Mouse (Mus musculus): ENCODE data around the gene Nrxn2. TPM values are rescaled to one million over a fixed set of nuclear protein-coding genes. Genes with fewer than 3 reads are reported as not detected.

Gene Nrxn2
- polyA plus RNA-seq, 1 experiment from 2014 or later = 1.3 TPM

DNA sequence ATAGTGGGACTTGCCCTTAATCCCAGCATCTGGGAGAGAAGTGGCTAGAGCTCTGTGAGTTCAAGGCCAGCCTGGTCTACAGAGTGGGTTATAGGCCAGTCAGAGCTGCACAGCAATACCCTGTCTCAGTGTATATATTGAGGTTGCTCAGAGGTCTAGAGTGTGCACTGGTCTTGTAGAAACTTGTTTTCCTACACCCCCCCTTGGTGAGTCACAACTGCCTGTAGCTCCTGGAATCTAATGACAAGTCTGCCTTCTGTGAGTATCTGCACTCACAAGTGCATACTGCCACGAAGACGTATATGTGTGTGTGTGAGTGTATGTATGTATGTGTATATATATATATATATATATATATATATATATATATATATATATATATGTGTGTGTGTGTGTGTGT is 60.0 kb downstream of the Nrxn2 start:
- H3K4me1 ChIP-seq (replicated peaks; ENCODE audit: control insufficient read depth, insufficient read depth) = no peaks in the 10 kb centered on the region
- no peak overlapping the region for H3K27ac ChIP-seq (replicated peaks)
- H3K4me3 ChIP-seq (ENCODE audit: low read depth, low read length) = no peak overlapping the region
- no peaks in the 10 kb centered on the region for H3K36me3 ChIP-seq (ENCODE audit: control insufficient read depth, insufficient read depth, low read length)
- no peak overlapping the region for H3K9ac ChIP-seq (ENCODE audit: low read length)
- 58% methylated on average over 2 of the region's 2 CpGs for WGBS
- ATAC-seq (ENCODE audit: low FRiP score, low TSS enrichment) = peak; percentile 21; the same call in 1 of the 2 replicates
- no peaks in the 10 kb centered on the region for H3K9me3 ChIP-seq (ENCODE audit: control insufficient read depth, low read length)
- no peaks in the 10 kb centered on the region for H3K27me3 ChIP-seq (ENCODE audit: control insufficient read depth, insufficient read depth, low read length)
- DNase-seq (ENCODE audit: low spot score) = no peak
- TF ChIP-seq CTCF (IDR thresholded peaks at IDR 0.05; ENCODE audit: low read depth) = no peak
- no peak for TF ChIP-seq EP300 (optimal IDR thresholded peaks at IDR 0.05)
- H3K4me2 ChIP-seq (replicated peaks; ENCODE audit: low read depth) = no peak overlapping the region

DNA sequence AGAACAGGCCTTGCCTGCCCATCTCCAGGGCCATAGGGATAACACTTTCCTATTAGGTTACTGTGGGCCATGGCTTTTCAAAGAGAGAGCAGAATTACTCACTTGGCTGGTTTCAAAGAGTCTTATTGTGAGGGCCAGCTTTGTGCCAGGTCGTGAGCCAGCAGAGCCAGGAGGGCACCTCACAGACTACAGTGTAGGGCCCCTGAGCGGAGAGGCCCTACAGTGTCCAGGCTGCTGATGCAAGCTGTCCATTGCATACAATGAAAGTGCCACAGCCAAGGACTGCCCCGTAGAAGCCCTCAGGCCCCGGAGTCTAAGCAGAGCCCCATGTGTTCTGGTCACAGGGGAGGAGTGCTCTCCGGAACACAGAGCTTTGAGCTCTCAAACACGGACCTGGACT is 64.4 kb downstream of the Nrxn2 start:
- no peak overlapping the region for H3K4me3 ChIP-seq (ENCODE audit: low read depth, low read length)
- no peaks in the 10 kb centered on the region for H3K27me3 ChIP-seq (ENCODE audit: control insufficient read depth, insufficient read depth, low read length)
- H3K4me1 ChIP-seq (replicated peaks; ENCODE audit: control insufficient read depth, insufficient read depth) = no peaks in the 10 kb centered on the region
- 83% methylated on average over 6 of the region's 6 CpGs for WGBS
- no peaks in the 10 kb centered on the region for H3K9me3 ChIP-seq (ENCODE audit: control insufficient read depth, low read length)
- H3K27ac ChIP-seq (replicated peaks) = no peak overlapping the region
- H3K36me3 ChIP-seq (ENCODE audit: control insufficient read depth, insufficient read depth, low read length) = no peaks in the 10 kb centered on the region
- no peak overlapping the region for H3K4me2 ChIP-seq (replicated peaks; ENCODE audit: low read depth)
- no peak for ATAC-seq (ENCODE audit: low FRiP score, low TSS enrichment)
- TF ChIP-seq CTCF (IDR thresholded peaks at IDR 0.05; ENCODE audit: low read depth) (no peak), EP300 (optimal IDR thresholded peaks at IDR 0.05) (no peak)
- H3K9ac ChIP-seq (ENCODE audit: low read length) = no peak overlapping the region
- no peak for DNase-seq (ENCODE audit: low spot score)

- no peaks in the 10 kb centered on the region for H3K4me1 ChIP-seq (replicated peaks; ENCODE audit: control insufficient read depth, insufficient read depth)
- no peaks in the 10 kb centered on the region for H3K9me3 ChIP-seq (ENCODE audit: control insufficient read depth, low read length)
- H3K27me3 ChIP-seq (ENCODE audit: control insufficient read depth, insufficient read depth, low read length) = no peaks in the 10 kb centered on the region
- ATAC-seq (ENCODE audit: low FRiP score, low TSS enrichment) = no peak
- no peak overlapping the region for H3K4me3 ChIP-seq (ENCODE audit: low read depth, low read length)
- no peaks in the 10 kb centered on the region for H3K36me3 ChIP-seq (ENCODE audit: control insufficient read depth, insufficient read depth, low read length)
- no peak overlapping the region for H3K4me2 ChIP-seq (replicated peaks; ENCODE audit: low read depth)
- 75% methylated on average over 13 of the region's 13 CpGs for WGBS
- H3K9ac ChIP-seq (ENCODE audit: low read length) = no peak overlapping the region
- no peak overlapping the region for H3K27ac ChIP-seq (replicated peaks)
- TF ChIP-seq CTCF (IDR thresholded peaks at IDR 0.05; ENCODE audit: low read depth) = no peak
- TF ChIP-seq EP300 (optimal IDR thresholded peaks at IDR 0.05) = no peak
- DNase-seq (ENCODE audit: low spot score) = no peak
Observed at GRCm38 (mm10) chr19:6485059-6485630, 66.6 kb downstream of the Nrxn2 start.

- Histone ChIP-seq H3K27ac (replicated peaks) (no peak overlapping the region), H3K9ac (ENCODE audit: low read length) (no peak overlapping the region), H3K9me3 (ENCODE audit: control insufficient read depth, low read length) (no peaks in the 10 kb centered on the region), H3K4me1 (replicated peaks; ENCODE audit: control insufficient read depth, insufficient read depth) (no peaks in the 10 kb centered on the region), H3K4me2 (replicated peaks; ENCODE audit: low read depth) (no peak overlapping the region), H3K36me3 (ENCODE audit: control insufficient read depth, insufficient read depth, low read length) (no peaks in the 10 kb centered on the region), H3K4me3 (ENCODE audit: low read depth, low read length) (no peak overlapping the region), H3K27me3 (ENCODE audit: control insufficient read depth, insufficient read depth, low read length) (no peaks in the 10 kb centered on the region)
- peak; percentile 62 for ATAC-seq (ENCODE audit: low FRiP score, low TSS enrichment)
- peak; percentile 99 for TF ChIP-seq CTCF (IDR thresholded peaks at IDR 0.05; ENCODE audit: low read depth)
- TF ChIP-seq EP300 (optimal IDR thresholded peaks at IDR 0.05) = no peak
- WGBS = 0% methylated on average over 4 of the region's 4 CpGs
- DNase-seq (ENCODE audit: low spot score) = peak; percentile 85
Observed at GRCm38 (mm10) chr19:6489030-6489429, 70.5 kb downstream of the Nrxn2 start.

GRCm38 (mm10) chr19:6491538-6491937 is 73.0 kb downstream of the Nrxn2 start:
- ATAC-seq (ENCODE audit: low FRiP score, low TSS enrichment) (no peak), DNase-seq (ENCODE audit: low spot score) (no peak)
- H3K4me3 ChIP-seq (ENCODE audit: low read depth, low read length) = no peak overlapping the region
- no peak overlapping the region for H3K27ac ChIP-seq (replicated peaks)
- no peak overlapping the region for H3K9ac ChIP-seq (ENCODE audit: low read length)
- no peaks in the 10 kb centered on the region for H3K9me3 ChIP-seq (ENCODE audit: control insufficient read depth, low read length)
- no peak for TF ChIP-seq CTCF (IDR thresholded peaks at IDR 0.05; ENCODE audit: low read depth)
- TF ChIP-seq EP300 (optimal IDR thresholded peaks at IDR 0.05) = no peak
- 79% methylated on average over 8 of the region's 8 CpGs for WGBS
- H3K4me2 ChIP-seq (replicated peaks; ENCODE audit: low read depth) = no peak overlapping the region
- H3K4me1 ChIP-seq (replicated peaks; ENCODE audit: control insufficient read depth, insufficient read depth) = no peaks in the 10 kb centered on the region
- peaks cover 2% of the 10 kb centered on the region; the same call in 1 of the 2 replicates for H3K27me3 ChIP-seq (ENCODE audit: control insufficient read depth, insufficient read depth, low read length)
- H3K36me3 ChIP-seq (ENCODE audit: control insufficient read depth, insufficient read depth, low read length) = no peaks in the 10 kb centered on the region

GRCm38 (mm10) chr19:6492124-6492523 is 73.6 kb downstream of the Nrxn2 start:
- ATAC-seq (ENCODE audit: low FRiP score, low TSS enrichment) (no peak), DNase-seq (ENCODE audit: low spot score) (peak; percentile 62)
- Histone ChIP-seq H3K9me3 (ENCODE audit: control insufficient read depth, low read length) (no peaks in the 10 kb centered on the region), H3K27me3 (ENCODE audit: control insufficient read depth, insufficient read depth, low read length) (peaks cover 2% of the 10 kb centered on the region; the same call in 1 of the 2 replicates), H3K36me3 (ENCODE audit: control insufficient read depth, insufficient read depth, low read length) (no peaks in the 10 kb centered on the region), H3K9ac (ENCODE audit: low read length) (no peak overlapping the region), H3K27ac (replicated peaks) (no peak overlapping the region), H3K4me1 (replicated peaks; ENCODE audit: control insufficient read depth, insufficient read depth) (no peaks in the 10 kb centered on the region), H3K4me2 (replicated peaks; ENCODE audit: low read depth) (no peak overlapping the region), H3K4me3 (ENCODE audit: low read depth, low read length) (no peak overlapping the region)
- TF ChIP-seq CTCF (IDR thresholded peaks at IDR 0.05; ENCODE audit: low read depth) = peak; percentile 86
- TF ChIP-seq EP300 (optimal IDR thresholded peaks at IDR 0.05) = no peak
- WGBS = 19% methylated on average over 12 of the region's 12 CpGs
